Mouse (Mus musculus) gastrocnemius, postnatal 25 days (tissue): ENCODE measurements at regions not wholly inside any gene's neighbourhood (a gene's known extent, or its start where the extent isn't known, plus 50 kb on each side); places are given as distances from the start of the nearest gene placed in this dataset.

ENCODE experiments used
- DNase-seq: peaks from one replicate; pipeline ENCODE4 v3.0.0; 2022

- no peak for DNase-seq
These were observed 1147.5 kb downstream of the Car8 start for GRCm38 (mm10) chr4:7091201-7091814.
